Mouse (Mus musculus): ENCODE results near the gene Pipox.

Gene Pipox

DNA sequence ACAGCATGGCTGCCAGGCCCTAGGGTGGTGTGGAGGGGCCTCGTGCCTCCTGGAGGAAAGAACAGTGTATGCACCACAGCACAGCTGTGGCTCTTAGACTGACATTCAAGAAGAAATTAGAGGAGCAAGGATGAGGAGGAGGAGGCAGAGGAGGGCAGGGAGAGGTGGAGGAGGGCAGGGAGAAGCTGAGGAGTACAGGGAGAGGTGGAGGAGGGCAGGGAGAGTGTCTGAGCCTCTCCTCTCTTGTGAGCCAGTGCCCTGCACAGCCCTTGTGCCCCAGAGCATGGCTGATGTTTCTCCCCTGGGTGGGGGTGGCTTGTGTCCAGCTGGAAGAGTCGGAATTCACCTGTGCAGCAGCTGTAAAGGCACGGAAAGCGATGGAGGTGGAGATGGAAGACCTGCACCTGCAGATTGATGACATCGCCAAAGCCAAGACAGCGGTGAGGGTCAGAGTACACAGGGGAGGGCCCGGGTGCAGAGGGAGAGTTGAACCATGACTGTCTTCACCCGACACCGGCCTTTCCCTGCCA, 46.2 kb downstream of the Pipox start:
- no peak for DNase-seq (ENCODE audit: low spot score)

DNA sequence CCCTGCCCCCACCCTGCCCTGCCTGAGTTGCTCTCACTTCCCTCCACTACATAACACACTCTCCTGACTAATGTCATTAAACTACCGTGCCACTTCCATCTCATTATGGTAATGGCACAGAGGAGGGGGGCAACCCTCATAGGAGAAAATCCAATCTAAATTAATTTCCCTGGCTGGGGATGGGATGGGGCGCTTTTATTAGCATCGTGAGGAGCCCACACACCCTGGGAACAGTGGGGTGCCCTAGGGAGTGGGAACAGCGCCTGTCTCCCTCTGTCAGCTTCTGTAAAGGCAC, 50.0 kb downstream of the Pipox start:
- DNase-seq (ENCODE audit: low spot score) = no peak

DNA sequence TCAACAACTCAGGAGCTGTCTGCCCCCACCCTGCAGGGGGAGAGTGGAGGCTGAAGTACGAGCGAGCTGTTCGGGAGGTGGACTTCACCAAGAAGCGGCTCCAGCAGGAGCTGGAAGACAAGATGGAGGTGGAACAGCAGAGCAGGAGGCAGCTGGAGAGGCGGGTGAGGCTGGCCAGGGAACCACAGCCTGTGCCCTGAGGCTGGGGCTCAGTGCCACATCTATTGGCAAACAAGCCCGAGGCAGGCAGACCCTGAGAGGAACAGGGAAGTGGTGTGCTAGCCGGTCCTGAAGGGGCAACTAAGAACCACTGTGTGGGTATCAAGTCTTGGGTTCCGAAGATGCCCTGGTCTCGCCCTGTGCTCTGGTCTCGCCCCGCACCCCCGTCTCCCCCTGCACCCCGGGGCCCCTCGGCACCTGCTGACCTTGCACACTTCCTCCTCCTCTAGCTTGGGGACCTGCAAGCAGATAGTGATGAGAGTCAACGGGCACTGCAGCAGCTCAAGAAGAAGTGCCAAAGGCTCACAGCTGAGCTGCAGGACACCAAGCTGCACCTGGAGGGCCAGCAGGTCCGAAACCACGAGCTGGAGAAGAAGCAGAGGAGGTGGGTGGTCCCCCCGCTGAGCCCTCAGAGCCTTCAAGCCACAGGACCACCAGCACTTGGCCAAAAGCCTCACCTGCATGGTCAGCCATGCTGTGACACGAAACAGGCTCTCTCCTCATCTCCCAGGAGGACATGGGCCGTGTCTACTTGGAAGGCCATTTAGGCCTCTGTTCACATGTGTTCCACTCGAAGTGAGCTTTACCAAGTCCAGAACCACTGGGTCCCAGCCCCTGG, 50.6 kb downstream of the Pipox start:
- DNase-seq (ENCODE audit: low spot score) = no peak

DNA sequence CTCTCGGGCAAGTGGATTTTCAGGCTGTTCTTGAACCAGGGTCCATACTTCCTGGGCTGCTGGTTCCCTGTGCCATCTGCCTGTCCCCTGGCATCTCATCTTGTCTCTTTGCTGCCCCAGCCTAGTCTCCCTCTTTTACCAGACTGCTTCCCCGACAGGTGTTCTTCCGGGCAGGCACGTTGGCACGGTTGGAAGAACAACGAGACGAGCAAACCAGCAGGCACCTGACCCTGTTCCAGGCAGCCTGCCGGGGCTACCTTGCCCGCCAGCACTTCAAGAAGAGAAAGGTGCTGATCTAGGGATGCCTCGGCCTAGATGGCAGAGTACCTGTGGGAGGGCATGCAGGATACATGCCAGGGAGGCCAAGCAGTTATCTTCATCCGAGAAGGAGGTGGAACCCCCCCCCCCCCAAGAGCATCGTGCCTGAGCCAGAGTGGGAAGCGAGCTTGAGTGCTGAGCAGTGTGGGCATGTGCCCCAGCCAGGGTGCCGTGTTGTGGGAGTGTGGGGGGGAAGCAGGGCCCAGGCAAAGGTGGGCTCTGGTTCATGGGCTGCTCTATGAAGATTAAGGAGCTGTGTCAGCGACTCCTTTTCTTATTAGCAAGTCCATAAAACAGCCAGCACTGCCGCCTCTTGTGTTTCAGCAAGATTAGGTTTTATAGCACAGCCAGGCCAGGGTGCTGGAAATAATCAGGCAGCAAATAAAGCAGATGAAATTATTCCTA, 53.2 kb downstream of the Pipox start:
- no peak for DNase-seq (ENCODE audit: low spot score)

DNA sequence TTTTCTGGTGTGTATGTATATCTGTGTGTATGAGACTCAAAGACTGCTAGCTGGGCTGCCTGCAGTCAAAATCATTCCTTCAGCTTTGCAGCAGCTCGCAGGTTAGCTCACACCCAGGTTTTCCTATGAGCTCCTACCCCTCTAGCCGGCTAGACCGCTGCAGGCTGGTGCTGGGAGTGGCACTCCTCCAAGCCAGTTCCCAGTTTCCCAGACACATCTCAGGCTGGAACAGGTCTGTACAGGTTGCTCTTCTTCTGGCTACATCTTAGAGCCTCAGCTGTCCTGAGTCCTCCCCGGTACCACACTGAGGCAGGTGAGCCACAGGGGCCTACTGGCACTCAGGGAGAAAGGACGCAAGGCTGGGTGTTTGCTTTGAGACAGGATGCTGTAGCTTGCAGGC, 56.0 kb downstream of the Pipox start:
- no peak for DNase-seq (ENCODE audit: low spot score)

DNA sequence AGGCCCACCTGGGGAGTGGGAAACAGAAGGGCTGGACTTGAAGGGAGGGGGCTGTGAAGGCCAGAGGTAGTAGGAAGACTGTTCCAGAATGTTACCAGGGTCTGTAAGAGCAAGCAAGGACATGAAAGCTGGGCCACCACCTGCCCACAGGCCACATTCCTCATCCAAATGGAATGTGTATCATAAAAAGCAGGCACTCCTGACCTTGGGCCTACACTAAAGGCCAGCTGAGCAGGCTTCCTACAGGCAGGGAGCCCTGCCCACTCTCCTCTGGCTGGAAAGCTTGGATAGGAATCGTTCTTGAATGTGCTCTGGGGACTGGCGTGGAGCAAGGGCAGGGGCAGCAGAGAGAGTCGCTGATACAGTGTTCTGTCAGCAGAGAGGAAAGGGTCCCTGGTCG, 57.1 kb downstream of the Pipox start:
- no peak for DNase-seq (ENCODE audit: low spot score)

DNA sequence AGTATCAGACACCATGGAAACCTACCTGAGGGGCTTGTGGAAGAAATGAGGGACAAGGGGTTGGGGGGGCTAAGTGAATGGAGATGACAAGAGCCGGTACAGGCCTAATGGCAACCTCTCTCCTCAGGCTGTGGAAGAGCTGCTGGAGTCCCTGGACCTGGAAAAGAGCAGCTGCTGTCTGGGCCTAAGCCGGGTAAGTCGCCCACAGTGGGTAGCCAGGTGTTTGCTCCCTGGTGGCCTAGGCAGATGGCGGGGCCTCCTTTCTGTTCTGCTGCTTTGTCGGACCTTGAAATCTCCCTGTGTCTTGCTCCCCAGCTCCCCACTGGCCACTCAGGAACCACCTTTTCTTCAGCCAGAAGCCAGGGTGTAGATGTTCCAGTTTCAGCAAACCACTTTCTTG, 57.6 kb downstream of the Pipox start:
- no peak for DNase-seq (ENCODE audit: low spot score)

DNA sequence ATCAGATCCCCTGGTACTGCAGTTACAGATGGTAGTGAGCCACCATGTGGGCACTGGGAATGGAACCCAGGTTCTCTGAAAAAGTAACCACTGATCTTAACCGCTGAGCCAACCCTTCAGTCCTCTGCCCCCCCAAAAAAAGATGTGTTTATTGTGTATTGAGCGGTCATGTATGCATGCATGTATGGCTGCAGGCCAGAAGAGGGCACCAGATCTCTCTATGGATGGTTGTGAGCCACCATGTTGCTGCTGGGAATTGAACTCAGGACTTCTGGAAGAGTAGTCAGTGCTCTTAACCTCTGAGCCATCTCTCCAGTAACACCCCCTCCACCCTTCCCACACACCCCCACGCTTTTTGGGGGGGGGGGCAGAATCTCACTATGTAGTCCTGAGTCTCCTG, 58.8 kb downstream of the Pipox start:
- no peak for DNase-seq (ENCODE audit: low spot score)

DNA sequence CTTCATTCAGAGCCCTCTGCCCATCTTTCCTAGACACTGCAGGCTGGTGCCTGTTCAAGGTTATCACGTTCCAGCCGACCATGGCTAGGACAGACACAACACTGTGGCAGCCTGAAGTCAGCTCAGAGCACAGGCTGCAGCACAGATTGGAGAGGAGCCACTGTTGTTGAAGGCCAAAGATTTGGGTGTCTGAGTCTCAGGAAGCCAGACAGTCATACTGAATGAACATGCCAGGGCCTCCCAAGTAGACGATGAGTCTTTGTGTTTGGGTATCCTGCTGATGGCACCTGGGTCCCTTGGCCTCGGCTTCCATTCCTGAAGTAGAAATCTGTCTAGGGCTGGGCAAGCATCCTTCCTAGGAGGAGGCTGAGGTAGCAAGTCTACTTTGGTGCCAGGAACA, 61.4 kb downstream of the Pipox start:
- DNase-seq (ENCODE audit: low spot score) = no peak

DNA sequence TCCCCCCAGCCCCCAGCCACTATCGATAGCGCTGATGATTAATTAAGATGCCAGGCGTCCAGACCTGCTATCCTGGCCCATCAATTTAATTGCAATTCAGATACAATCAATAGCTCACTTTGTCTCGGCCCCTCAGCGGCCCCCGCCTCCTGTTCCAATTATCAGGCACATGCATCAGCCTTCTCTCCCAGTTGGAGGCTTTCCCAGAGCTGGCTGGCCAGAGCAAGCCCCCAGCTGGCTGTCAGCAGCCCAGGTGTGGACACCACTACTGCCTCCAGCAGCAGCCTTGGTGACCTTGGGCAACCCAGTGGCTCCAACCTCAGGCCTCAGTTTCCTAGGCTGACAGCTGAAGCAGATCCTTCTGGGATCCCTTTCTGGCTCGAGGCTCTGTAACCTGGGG, 63.0 kb downstream of the Pipox start:
- DNase-seq (ENCODE audit: low spot score) = no peak
